Mouse (Mus musculus): ENCODE results near the gene Rtn4rl2. TPM values are rescaled to one million over a fixed set of nuclear protein-coding genes. Genes with fewer than 3 reads are reported as not detected.

Gene Rtn4rl2
- polyA plus RNA-seq (2017; shearing (Covaris generic)), result not detected

DNA sequence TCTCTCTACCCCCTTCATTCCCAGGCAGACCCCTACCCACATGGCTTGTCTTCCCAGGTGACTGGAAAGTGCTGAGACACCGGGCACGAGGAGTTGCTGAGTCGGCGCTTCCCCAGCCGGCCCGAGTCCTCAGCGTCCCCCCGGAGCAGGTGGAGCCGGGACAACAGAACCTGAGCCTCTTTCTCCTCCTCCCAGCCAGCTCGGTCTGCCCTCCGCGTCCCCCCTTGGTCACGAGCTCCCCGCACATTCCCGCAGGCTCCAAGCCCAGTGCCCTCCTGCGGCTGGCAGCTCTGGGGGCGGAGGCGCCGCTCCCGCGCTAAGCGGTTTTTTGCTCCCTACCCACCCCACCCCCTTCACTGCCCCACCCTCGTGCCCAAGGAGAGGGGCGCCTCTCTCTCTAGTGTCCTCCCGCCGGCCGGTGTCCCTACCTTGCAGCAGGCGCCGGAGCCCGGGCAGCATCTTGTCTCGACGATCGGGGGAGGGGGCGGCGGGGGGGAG, at the start of gene Rtn4rl2:
TSS of gene Rtn4rl2 (minus strand) at position 477 of the 498 bp plus-strand sequence.

DNA sequence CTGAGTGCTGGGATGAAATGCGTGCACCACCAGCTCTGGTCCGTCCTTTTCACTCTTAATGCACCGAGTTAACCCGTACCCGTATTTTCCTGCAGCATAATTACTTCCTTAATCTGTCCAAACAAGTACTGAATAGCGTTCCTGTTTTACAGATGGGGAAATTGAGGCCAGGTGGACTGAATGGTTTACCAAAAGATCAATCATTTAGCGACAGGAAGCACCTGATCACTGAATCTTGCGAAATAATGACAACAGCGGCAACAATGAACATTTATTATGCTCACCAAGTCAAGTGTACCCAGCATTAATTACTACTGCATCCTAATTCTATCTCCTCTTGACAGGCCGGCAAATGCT, 47.9 kb downstream of the Rtn4rl2 start, which contains the start of gene Slc43a1:
TSS of gene Slc43a1 (plus strand) at position 258 of the 357 bp plus-strand sequence.

GRCm38 (mm10) chr2:84826488-84827282, 59.8 kb downstream of the Rtn4rl2 start, which contains the start of gene Timm10:
Timm10 (plus strand) TSS chr2:84826997.

DNA sequence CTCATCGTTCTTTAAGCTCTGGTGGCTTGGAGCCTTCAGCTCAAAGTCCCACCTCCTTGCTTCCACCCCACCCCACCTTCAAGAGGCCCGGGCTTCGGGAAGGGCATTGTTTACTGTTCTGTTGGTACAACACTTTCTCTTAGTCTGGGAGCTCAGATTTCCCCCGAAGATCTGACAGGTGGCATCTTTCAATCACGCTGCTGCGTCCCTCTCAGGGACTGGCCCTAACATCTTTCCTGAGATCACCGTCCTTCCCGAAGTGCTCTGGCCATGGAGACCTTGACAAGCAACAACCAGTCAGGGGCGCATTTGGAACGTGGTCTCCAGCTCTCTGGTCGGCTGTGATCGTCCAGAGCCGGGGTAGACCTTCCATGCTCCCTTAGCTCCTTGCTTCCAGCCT, 64.0 kb downstream of the Rtn4rl2 start, which contains the start of gene Smtnl1:
TSS of gene Smtnl1 (minus strand) at position 101 of the 400 bp plus-strand sequence.

Other genes with a start within 250 kb of the Rtn4rl2 start
- gene Ctnnd1, start 235.9 kb downstream of the Rtn4rl2 start, polyA plus RNA-seq (2017; shearing (Covaris generic)), result not detected
- gene Btbd18, start 227.6 kb downstream of the Rtn4rl2 start, polyA plus RNA-seq (2017; shearing (Covaris generic)), result 0.19 TPM
- 48.7 TPM for gene Selenoh, start 215.9 kb downstream of the Rtn4rl2 start, polyA plus RNA-seq (2017; shearing (Covaris generic))
- gene Gm28635, start 208.7 kb downstream of the Rtn4rl2 start, polyA plus RNA-seq (2017; shearing (Covaris generic)), result not detected
- gene Med19, start 208.3 kb downstream of the Rtn4rl2 start, polyA plus RNA-seq (2017; shearing (Covaris generic)), result 16.4 TPM
- gene Tmx2, start 207.6 kb downstream of the Rtn4rl2 start, polyA plus RNA-seq (2017; shearing (Covaris generic)), result 57.6 TPM
- gene Zdhhc5, start 171.5 kb downstream of the Rtn4rl2 start, polyA plus RNA-seq (2017; shearing (Covaris generic)), result 49.6 TPM
- gene Clp1, start 159.4 kb downstream of the Rtn4rl2 start, polyA plus RNA-seq (2017; shearing (Covaris generic)), result 74.1 TPM
- gene Ypel4, start 152.7 kb downstream of the Rtn4rl2 start, polyA plus RNA-seq (2017; shearing (Covaris generic)), result 0.77 TPM
- not detected for gene Gm19426, start 143.1 kb downstream of the Rtn4rl2 start, polyA plus RNA-seq (2017; shearing (Covaris generic))
- gene Serping1, start 111.3 kb downstream of the Rtn4rl2 start, polyA plus RNA-seq (2017; shearing (Covaris generic)), result not detected
- 0.73 TPM for gene Ube2l6, start 87.9 kb downstream of the Rtn4rl2 start, polyA plus RNA-seq (2017; shearing (Covaris generic))
- not detected for gene Smtnl1, start 64.1 kb downstream of the Rtn4rl2 start, polyA plus RNA-seq (2017; shearing (Covaris generic))
- gene Timm10, start 59.7 kb downstream of the Rtn4rl2 start, polyA plus RNA-seq (2017; shearing (Covaris generic)), result 20.9 TPM
- not detected for gene Slc43a1, start 47.9 kb downstream of the Rtn4rl2 start, polyA plus RNA-seq (2017; shearing (Covaris generic))
- gene Slc43a3, start 49.9 kb upstream of the Rtn4rl2 start, polyA plus RNA-seq (2017; shearing (Covaris generic)), result 0.71 TPM
- not detected for gene Prg2, start 93.8 kb upstream of the Rtn4rl2 start, polyA plus RNA-seq (2017; shearing (Covaris generic))
- gene Prg3, start 101.5 kb upstream of the Rtn4rl2 start, polyA plus RNA-seq (2017; shearing (Covaris generic)), result not detected
- 161 TPM for gene Ssrp1, start 150.5 kb upstream of the Rtn4rl2 start, polyA plus RNA-seq (2017; shearing (Covaris generic))
- 0.85 TPM for gene P2rx3, start 150.8 kb upstream of the Rtn4rl2 start, polyA plus RNA-seq (2017; shearing (Covaris generic))
- 11.0 TPM for gene Tnks1bp1, start 161.3 kb upstream of the Rtn4rl2 start, polyA plus RNA-seq (2017; shearing (Covaris generic))
- gene Aplnr, start 249.5 kb upstream of the Rtn4rl2 start, polyA plus RNA-seq (2017; shearing (Covaris generic)), result not detected